Mouse (Mus musculus) megakaryocyte, embryonic 14.5 days (primary cell): Measurements from ENCODE around the gene H2-T23.

ENCODE experiments used
- FLI1 ChIP-seq: IDR thresholded peaks from 2 replicates; pipeline ENCODE4 v1.6.1; 2012; ENCODE audit warnings: low read length, inconsistent platforms, mixed read lengths
- GATA1 ChIP-seq: IDR thresholded peaks from 3 replicates; pipeline ENCODE4 v1.6.1; 2012; ENCODE audit warnings: mixed read lengths, low read length, inconsistent platforms, borderline replicate concordance

DNA sequence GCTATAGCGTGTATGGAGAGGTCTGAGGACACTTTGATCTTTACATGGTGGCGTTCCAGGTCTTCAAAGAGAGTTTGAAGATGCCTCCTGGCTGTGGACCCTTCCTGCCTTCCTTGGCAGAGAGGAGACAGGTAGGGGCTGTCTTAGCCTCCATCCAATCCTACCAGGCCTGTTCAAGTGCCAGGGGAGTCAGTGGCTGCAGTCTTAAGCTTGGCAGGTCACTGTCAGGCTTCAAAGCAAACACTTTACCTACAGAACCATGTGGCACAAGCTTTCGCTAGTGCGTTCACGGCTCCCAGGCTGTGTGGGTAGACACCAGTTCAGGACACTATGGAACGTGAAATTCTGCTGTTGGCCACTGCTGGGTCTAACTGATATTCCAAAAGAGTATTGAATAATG lies 9.7 kb downstream of the H2-T23 start:
- no peak for TF ChIP-seq GATA1
- no peak for TF ChIP-seq FLI1
